Mouse (Mus musculus): Measurements from ENCODE around the gene Krtap12-1.
"Not testable (repeated sequence)": the region's sequence is repeated elsewhere in the genome, so short reads cannot be mapped to it uniquely, and the experiment has no call there.

The Krtap12-1 gene

GRCm38 (mm10) chr10:77741924-77742688, 21.7 kb downstream of the Krtap12-1 start, which contains the start of gene Gm18596:
Gene Gm18596, minus strand, starts transcription at chr10:77742638.
- DNase-seq (ENCODE audit: low spot score): not testable (repeated sequence)

- not testable (repeated sequence) for DNase-seq (ENCODE audit: low spot score)
Measured at GRCm38 (mm10) chr10:77750686-77751085, 30.3 kb downstream of the Krtap12-1 start.

GRCm38 (mm10) chr10:77751254-77751653, 30.9 kb downstream of the Krtap12-1 start, which contains the start of gene Gm9736:
Gene Gm9736, minus strand, starts transcription at chr10:77751354.
- DNase-seq (ENCODE audit: low spot score): not testable (repeated sequence)

GRCm38 (mm10) chr10:77752312-77752711, 31.9 kb downstream of the Krtap12-1 start:
- not testable (repeated sequence) for DNase-seq (ENCODE audit: low spot score)

- no peak for DNase-seq (ENCODE audit: low spot score)
Measured at GRCm38 (mm10) chr10:77753448-77753847, 33.0 kb downstream of the Krtap12-1 start.

GRCm38 (mm10) chr10:77759582-77759981, 39.2 kb downstream of the Krtap12-1 start, which contains the start of gene Gm3233:
Gene Gm3233, minus strand, starts transcription at chr10:77759682.
- DNase-seq (ENCODE audit: low spot score): not testable (repeated sequence)

- no peak for DNase-seq (ENCODE audit: low spot score)
Measured at GRCm38 (mm10) chr10:77769727-77770126, 49.3 kb downstream of the Krtap12-1 start.
